Mouse (Mus musculus) cerebellum, postnatal 4 days (tissue): ENCODE results near the gene Dbx2.

Experiments
- DNase-seq, 2 experiments: peaks; one replicate each; pipeline ENCODE4 v3.0.0; 2022; ENCODE audit warnings: low spot score in 2 of 2, mixed read lengths in 1 of 2

Dbx2 gene

GRCm38 (mm10) chr15:95622797-95623196 lies 33.0 kb downstream of the Dbx2 start:
- no peak for DNase-seq

DNA sequence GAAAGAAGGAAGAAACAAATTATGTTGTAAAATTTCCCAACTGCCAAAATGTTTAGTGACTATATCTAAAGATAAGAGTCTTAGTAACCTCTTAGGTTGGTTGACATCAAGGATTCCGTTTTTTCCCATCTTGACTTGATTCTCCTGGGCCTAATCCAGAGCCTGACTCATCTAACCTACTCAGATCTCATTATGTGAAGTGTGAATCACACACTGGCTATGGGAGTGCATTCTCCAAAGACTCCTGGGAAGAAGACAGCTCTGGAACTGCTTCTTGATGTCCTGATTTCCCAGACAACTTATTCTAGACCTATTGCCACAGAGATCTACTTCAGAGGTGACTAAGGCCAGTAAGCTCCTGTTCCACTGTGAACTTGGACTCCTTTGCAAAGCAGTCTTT lies 43.2 kb downstream of the Dbx2 start:
- DNase-seq, result no peak

DNA sequence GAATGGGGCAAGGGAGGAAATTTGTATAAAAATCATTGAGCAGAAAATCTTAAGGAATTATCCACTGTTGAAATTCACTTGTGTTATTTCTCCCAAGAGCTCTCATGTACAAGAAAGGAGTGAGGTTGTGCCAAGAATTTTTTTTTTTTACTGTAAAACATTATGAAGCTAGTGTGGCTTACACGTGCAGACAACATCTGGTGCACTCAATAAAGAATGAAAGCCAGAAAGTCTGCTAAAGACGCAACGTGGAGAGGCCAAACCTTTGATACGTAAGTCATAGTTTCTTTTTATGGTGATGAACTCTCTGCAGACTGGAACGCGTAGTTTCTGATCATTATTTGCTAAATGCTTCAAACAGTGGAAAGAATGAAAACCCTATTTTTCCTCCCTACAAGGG lies 54.6 kb downstream of the Dbx2 start:
- no peak for DNase-seq

GRCm38 (mm10) chr15:95598630-95599029 lies 57.1 kb downstream of the Dbx2 start:
- peak in 1 of 2 experiments; percentile 17 for DNase-seq

- DNase-seq, result no peak
Observed at GRCm38 (mm10) chr15:95586906-95587305, 68.9 kb downstream of the Dbx2 start.

DNA sequence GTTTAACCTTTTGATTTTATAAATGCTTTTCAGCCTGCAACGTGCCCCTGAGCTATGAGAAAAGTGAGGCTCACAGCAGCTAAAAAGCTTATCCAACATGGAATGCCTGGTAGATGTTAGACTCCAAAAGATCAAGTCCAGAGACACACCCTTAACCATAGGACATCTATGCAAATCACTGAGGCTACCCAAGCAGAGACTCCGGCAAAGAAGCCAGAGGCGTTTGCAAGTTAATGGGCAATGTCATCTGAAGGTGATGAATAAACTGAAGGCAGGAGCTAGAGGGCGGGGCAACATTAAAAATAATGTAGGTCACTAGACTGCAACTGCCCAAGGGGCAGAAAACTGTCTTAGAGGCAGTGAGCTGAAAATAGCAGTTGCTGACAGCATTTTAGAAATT lies 70.9 kb downstream of the Dbx2 start:
- no peak for DNase-seq

GRCm38 (mm10) chr15:95574661-95575060 lies 81.1 kb downstream of the Dbx2 start:
- peak in 1 of 2 experiments; percentile 66 for DNase-seq
